Mouse (Mus musculus) erythroblast, embryonic 14.5 days (primary cell): ENCODE data around the gene Atxn7.

Experiments used
- GATA1 ChIP-seq: IDR thresholded peaks from 2 replicates; pipeline ENCODE4 v1.6.1; 2012; ENCODE audit warnings: low read length, inconsistent platforms, mixed read lengths
- TAL1 ChIP-seq: IDR thresholded peaks from 3 replicates; pipeline ENCODE4 v1.6.1; 2012; ENCODE audit warnings: low read length, inconsistent platforms, mixed read lengths

DNA sequence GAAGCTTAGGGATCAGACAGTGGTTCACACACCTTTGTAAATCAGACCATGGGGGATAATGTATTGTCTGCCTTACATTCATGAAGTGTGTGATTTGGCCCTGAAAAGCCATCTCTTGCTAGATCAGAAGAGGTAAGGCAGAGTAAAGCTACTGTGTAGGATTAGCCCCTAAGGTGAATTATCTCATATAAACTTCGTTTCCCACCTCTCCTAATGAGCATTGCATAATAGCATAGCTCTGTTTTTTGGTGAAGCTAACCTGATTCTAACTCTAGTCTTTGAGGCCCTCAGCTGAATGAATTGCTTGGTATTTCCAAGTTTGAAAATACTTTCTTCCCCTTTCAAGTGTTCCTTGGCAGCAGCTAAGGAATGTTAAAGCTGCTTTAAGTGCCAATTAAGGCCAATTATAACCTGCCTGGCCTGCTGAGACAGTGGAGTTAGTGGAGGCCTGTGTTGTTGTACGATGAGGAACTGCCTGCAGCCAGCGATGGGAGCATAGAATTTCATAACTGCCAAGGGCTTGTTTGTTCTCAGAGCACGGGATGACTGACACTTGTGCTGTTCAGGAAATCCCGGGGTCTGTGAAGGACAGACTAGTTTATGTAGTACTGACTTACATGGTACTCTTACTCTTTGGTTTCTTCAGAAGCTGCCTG lies 103.4 kb downstream of the Atxn7 start:
- TF ChIP-seq TAL1, result no peak
- TF ChIP-seq GATA1, result no peak
